ENCODE assay signal across 19 mouse cellular contexts in genomic region chr6:54512256-54512655, GRCm38 (mm10). TPM values are rescaled to one million over a fixed set of nuclear protein-coding genes. Genes with fewer than 3 reads are reported as not detected.
"Had no signal": no experiment of that assay in that cellular context is flagged by ENCODE, and none has a peak within 500 bp of the region (broad histone marks: within the 10 kb centered on the region; RNA-seq: fewer than 3 reads in every experiment).

No protein-coding gene starts in this region.

- H3K36me3 ChIP-seq: kidney, embryonic 15.5 days; limb, embryonic 12.5 days; limb, embryonic 15.5 days; stomach, embryonic 15.5 days had no signal

- H3K27ac ChIP-seq: kidney, embryonic 15.5 days; left cerebral cortex, adult 2 months; limb, embryonic 12.5 days; limb, embryonic 15.5 days; liver, embryonic 14.5 days; macrophage; midbrain, embryonic 13.5 days; stomach, embryonic 15.5 days had no signal

- H3K9me3 ChIP-seq: kidney, embryonic 15.5 days; limb, embryonic 12.5 days; limb, embryonic 15.5 days; midbrain, embryonic 13.5 days; stomach, embryonic 15.5 days had no signal

- H3K9ac ChIP-seq: kidney, embryonic 15.5 days; limb, embryonic 12.5 days; limb, embryonic 15.5 days; liver, embryonic 14.5 days; liver, postnatal 0 days; lung, embryonic 14.5 days; midbrain, embryonic 13.5 days; stomach, embryonic 15.5 days had no signal

- H3K4me3 ChIP-seq: kidney, embryonic 15.5 days; left cerebral cortex, adult 2 months; limb, embryonic 12.5 days; limb, embryonic 15.5 days; midbrain, embryonic 13.5 days; stomach, embryonic 15.5 days had no signal

- DNase-seq: kidney, adult 8-10 months; kidney, postnatal 10 days; kidney, postnatal 36 days; layer of hippocampus, postnatal 36 days; left cerebral cortex, postnatal 4 days; liver, postnatal 0 days; lung, embryonic 14.5 days; right cerebral cortex, postnatal 14 days; right cerebral cortex, postnatal 4 days; thymus, postnatal 25 days had no signal

RNA-seq across cellular contexts. Expression of gene Scrn1, which starts 54.0 kb away (rescaled TPM):
- total RNA-seq: megakaryocyte, adult 5-6 weeks had no signal
